Mouse (Mus musculus) ES-E14 (cell line): ENCODE results near the gene Nfib. TPM values are rescaled to one million over a fixed set of nuclear protein-coding genes. Genes with fewer than 3 reads are reported as not detected.
"Not testable (repeated sequence)": the region's sequence is repeated elsewhere in the genome, so short reads cannot be mapped to it uniquely, and the experiment has no call there.

ENCODE experiments used
- DNase-seq: peaks from one replicate; pipeline ENCODE4 v3.0.0-alpha.2; 2013; ENCODE audit warnings: low read depth, low spot score
- H3K27ac ChIP-seq: 2 replicates; pipeline ENCODE4 v1.5.1; 2012; ENCODE audit warnings: low read depth, mild to moderate bottlenecking, low read length, moderate library complexity, mixed read lengths; ENCODE audit not compliant: poor library complexity, insufficient read depth, severe bottlenecking
- H3K36me3 ChIP-seq: 2 replicates; pipeline ENCODE4 v1.6.1; 2012; ENCODE audit warnings: mild to moderate bottlenecking, low read length, moderate library complexity, mixed read lengths; ENCODE audit not compliant: control insufficient read depth, poor library complexity, insufficient read depth, severe bottlenecking
- H3K4me1 ChIP-seq, 2 experiments: fragments of 150-350 bp in 1 of 2; sonication (generic) in 1 of 2; 2 replicates each; pipeline ENCODE4 v1.6.1; 2012; ENCODE audit warnings: low read length in 2 of 2, mild to moderate bottlenecking in 1 of 2, mixed read lengths in 1 of 2; ENCODE audit not compliant: control insufficient read depth in 2 of 2, insufficient read depth in 2 of 2, poor library complexity in 1 of 2
- H3K4me3 ChIP-seq, 2 experiments: fragments of 150-350 bp in 1 of 2; sonication (generic) in 1 of 2; 2 replicates each; pipeline ENCODE4 v1.5.1; 2012; ENCODE audit warnings: low read length in 2 of 2, low read depth in 1 of 2, mild to moderate bottlenecking in 1 of 2, mixed read lengths in 1 of 2; ENCODE audit not compliant: insufficient read depth in 1 of 2, poor library complexity in 1 of 2, severe bottlenecking in 1 of 2
- H3K9ac ChIP-seq: 2 replicates; pipeline ENCODE4 v1.6.1; 2012; ENCODE audit warnings: low read depth, mild to moderate bottlenecking, low read length, mixed read lengths; ENCODE audit not compliant: poor library complexity, insufficient read depth, severe bottlenecking
- H3K9me3 ChIP-seq: fragments of 150-350 bp; sonication (generic); 2 replicates; pipeline ENCODE4 v1.6.1; 2012; ENCODE audit warnings: low read depth, mild to moderate bottlenecking, low read length; ENCODE audit not compliant: control insufficient read depth, insufficient read depth
- CHD2 ChIP-seq: IDR thresholded peaks from 2 replicates; pipeline ENCODE4 v1.6.1; 2014; ENCODE audit warnings: mild to moderate bottlenecking, low read depth, low read length, inconsistent platforms
- HCFC1 ChIP-seq: IDR thresholded peaks from 2 replicates; pipeline ENCODE4 v1.6.1; 2012; ENCODE audit warnings: low read length, inconsistent platforms, borderline replicate concordance; ENCODE audit not compliant: insufficient read depth
- MAFK ChIP-seq: IDR thresholded peaks from 2 replicates; pipeline ENCODE4 v1.6.1; 2014; ENCODE audit warnings: mild to moderate bottlenecking, low read depth, low read length, inconsistent platforms; ENCODE audit not compliant: insufficient read depth
- ZC3H11A ChIP-seq: IDR thresholded peaks from 2 replicates; pipeline ENCODE4 v1.6.1; 2012; ENCODE audit warnings: low read depth, mild to moderate bottlenecking, inconsistent platforms, low read length, borderline replicate concordance
- ZNF384 ChIP-seq: IDR thresholded peaks from 2 replicates; pipeline ENCODE4 v1.6.1; 2012; ENCODE audit warnings: low read depth, low read length, inconsistent platforms
- in situ Hi-C, 2 experiments: fragments of 600-800 bp; cut with MboI; formaldehyde crosslinking; loops; one replicate each; pipeline ENCODE4 v1.15.1; 2025; ENCODE audit warnings: low sequenced_read_pairs in 2 of 2, inconsistent platforms in 1 of 2; ENCODE audit not compliant: unreplicated experiment in 2 of 2
- total RNA-seq: library from RNA; depleted of rRNA; stranded (reverse); fragments of 300-350 nt; gene quantifications from 2 replicates; pipeline ENCODE4 v1.2.3, GENCODE M21; 2012

Gene Nfib
- total RNA-seq, 1 experiment: 8.9 TPM

DNA sequence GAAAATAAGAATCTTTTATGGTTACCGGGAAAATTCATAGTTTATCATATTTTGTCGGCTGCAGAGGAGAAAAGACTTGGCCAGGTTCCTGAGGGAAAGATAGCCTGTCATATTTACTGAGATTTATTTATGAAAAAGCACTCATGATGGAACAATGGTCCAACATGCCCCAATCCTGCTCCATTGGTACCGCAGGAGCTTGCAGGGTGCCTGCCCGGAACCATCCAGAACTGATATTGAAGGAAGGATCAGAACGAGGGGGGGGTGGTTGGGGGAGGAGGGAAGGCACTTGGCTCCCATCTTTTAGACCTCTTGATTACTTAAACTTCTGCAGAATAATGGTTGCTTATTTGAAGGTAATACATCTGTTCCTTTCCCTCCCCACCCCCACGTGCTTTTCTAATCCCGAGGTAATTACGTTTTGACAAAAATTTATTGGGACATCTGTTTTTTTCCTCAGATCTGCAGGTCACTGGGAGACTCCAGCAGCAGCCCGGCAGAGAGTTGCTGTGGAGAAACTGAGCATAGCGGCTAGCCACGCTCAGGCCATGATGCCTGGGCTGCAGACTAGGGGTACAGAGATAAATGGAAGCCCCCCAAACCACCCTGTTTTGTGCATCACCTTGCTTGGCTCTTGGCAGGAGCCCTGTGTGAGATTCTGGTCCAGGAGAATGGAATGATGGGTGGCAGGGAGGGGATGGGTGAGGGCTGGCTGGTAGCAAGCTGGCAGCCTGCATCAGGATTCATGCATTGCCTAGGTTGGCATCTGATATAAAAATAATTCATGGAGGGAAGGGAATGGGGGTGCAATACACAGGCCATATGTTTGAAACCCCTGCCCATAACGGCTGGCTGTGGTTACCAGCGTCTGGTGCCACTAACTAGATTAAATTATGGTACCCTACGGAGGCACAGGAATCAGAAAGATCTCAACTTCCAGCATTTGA, 437.4 kb downstream of the Nfib start:
- H3K9ac ChIP-seq: no peak overlapping the region
- TF ChIP-seq HCFC1 (no peak), ZC3H11A (no peak)
- no peak overlapping the region for H3K4me3 ChIP-seq
- H3K9me3 ChIP-seq: no peaks in the 10 kb centered on the region
- in situ Hi-C loops: no loop called here
- H3K36me3 ChIP-seq: no peaks in the 10 kb centered on the region
- no peak overlapping the region for H3K27ac ChIP-seq
- DNase-seq: no peak
- H3K4me1 ChIP-seq: peaks cover 0 to 6% of the 10 kb centered on the region in 2 experiments; a peak in 3 of 4 replicates

- in situ Hi-C loops: no loop called here
- Histone ChIP-seq H3K4me1 (peaks cover 0 to 6% of the 10 kb centered on the region in 2 experiments; a peak in 3 of 4 replicates), H3K27ac (no peak overlapping the region), H3K9ac (no peak overlapping the region), H3K9me3 (no peaks in the 10 kb centered on the region), H3K36me3 (no peaks in the 10 kb centered on the region), H3K4me3 (no peak overlapping the region)
- no peak for DNase-seq
- TF ChIP-seq MAFK: no peak
- TF ChIP-seq CHD2: no peak
- TF ChIP-seq ZC3H11A: no peak
- no peak for TF ChIP-seq ZNF384
- no peak for TF ChIP-seq HCFC1
These were observed 439.4 kb downstream of the Nfib start for GRCm38 (mm10) chr4:82266066-82266619.

DNA sequence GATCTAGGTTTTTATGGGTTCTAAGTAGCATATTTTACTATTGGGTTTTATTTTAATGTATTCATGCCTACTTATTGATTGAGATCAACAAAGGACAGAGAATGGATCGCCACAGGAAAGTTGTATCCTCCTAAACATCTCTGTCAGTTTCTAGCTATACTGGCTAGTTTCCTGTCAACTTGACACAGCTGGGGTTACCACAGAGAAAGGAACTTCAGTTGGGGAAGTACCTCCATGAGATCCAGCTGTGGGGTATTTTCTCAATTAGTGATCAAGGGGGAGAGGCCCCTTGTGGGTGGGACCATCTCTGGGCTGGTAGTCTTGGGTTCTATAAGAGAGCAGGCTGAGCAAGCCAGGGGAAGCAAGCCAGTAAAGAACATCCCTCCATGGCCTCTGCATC, 447.0 kb downstream of the Nfib start:
- H3K9ac ChIP-seq, in situ Hi-C loops, H3K4me3 ChIP-seq, H3K27ac ChIP-seq, H3K36me3 ChIP-seq, DNase-seq, H3K4me1 ChIP-seq, H3K9me3 ChIP-seq: not testable (repeated sequence)

GRCm38 (mm10) chr4:82252054-82252453, 453.5 kb downstream of the Nfib start:
- no peak for DNase-seq
- no peak for TF ChIP-seq ZNF384
- no peak for TF ChIP-seq ZC3H11A
- TF ChIP-seq CHD2: no peak
- TF ChIP-seq MAFK: no peak
- TF ChIP-seq HCFC1: no peak
- no peaks in the 10 kb centered on the region for H3K9me3 ChIP-seq
- no peaks in the 10 kb centered on the region for H3K4me1 ChIP-seq
- in situ Hi-C loops: no loop called here
- no peak overlapping the region for H3K27ac ChIP-seq
- no peaks in the 10 kb centered on the region for H3K36me3 ChIP-seq
- H3K4me3 ChIP-seq: no peak overlapping the region
- H3K9ac ChIP-seq: no peak overlapping the region

GRCm38 (mm10) chr4:82250355-82250659, 455.2 kb downstream of the Nfib start:
- no peak overlapping the region for H3K4me3 ChIP-seq
- no peak overlapping the region for H3K9ac ChIP-seq
- H3K9me3 ChIP-seq: no peaks in the 10 kb centered on the region
- no peaks in the 10 kb centered on the region for H3K36me3 ChIP-seq
- in situ Hi-C loops: no loop called here
- TF ChIP-seq ZNF384 (no peak), ZC3H11A (no peak), CHD2 (no peak), HCFC1 (no peak), MAFK (no peak)
- no peaks in the 10 kb centered on the region for H3K4me1 ChIP-seq
- H3K27ac ChIP-seq: no peak overlapping the region
- DNase-seq: no peak
